Mouse (Mus musculus) cortical plate, adult 2 months (tissue): Measurements from ENCODE around the gene Trmt112. TPM values are rescaled to one million over a fixed set of nuclear protein-coding genes. Genes with fewer than 3 reads are reported as not detected.

ENCODE experiments used
- H3K27ac ChIP-seq: fragments of 200-500 bp; 2 replicates; pipeline ENCODE4 v1.5.1; 2012; ENCODE audit warnings: low read length, control low read depth, inconsistent platforms; ENCODE audit not compliant: insufficient read depth
- H3K4me1 ChIP-seq: fragments of 200-500 bp; 2 replicates; pipeline ENCODE4 v1.6.1; 2011; ENCODE audit warnings: low read length; ENCODE audit not compliant: control insufficient read depth, insufficient read depth
- H3K4me3 ChIP-seq: fragments of 200-500 bp; 2 replicates; pipeline ENCODE4 v1.5.1; 2011; ENCODE audit warnings: mild to moderate bottlenecking, low read length, control low read depth; ENCODE audit not compliant: insufficient read depth
- CTCF ChIP-seq: fragments of 200-500 bp; IDR thresholded peaks from 2 replicates; pipeline ENCODE4 v1.5.1; 2011; ENCODE audit warnings: mild to moderate bottlenecking, control low read depth, low read length; ENCODE audit not compliant: insufficient read depth; ENCODE audit errors: extremely low read depth
- POLR2A ChIP-seq: fragments of 200-500 bp; IDR thresholded peaks from 2 replicates; pipeline ENCODE4 v1.6.1; 2011; ENCODE audit warnings: mild to moderate bottlenecking, low read length, control low read depth; ENCODE audit not compliant: insufficient read depth; ENCODE audit errors: extremely low read depth
- polyA plus RNA-seq: library from polyadenylated mRNA; depleted of rRNA; stranded (reverse); fragments of >200 nt; gene quantifications from 2 replicates; pipeline ENCODE4 v1.2.3, GENCODE M21; 2012

Gene Trmt112
- polyA plus RNA-seq, 1 experiment = 96.5 TPM

DNA sequence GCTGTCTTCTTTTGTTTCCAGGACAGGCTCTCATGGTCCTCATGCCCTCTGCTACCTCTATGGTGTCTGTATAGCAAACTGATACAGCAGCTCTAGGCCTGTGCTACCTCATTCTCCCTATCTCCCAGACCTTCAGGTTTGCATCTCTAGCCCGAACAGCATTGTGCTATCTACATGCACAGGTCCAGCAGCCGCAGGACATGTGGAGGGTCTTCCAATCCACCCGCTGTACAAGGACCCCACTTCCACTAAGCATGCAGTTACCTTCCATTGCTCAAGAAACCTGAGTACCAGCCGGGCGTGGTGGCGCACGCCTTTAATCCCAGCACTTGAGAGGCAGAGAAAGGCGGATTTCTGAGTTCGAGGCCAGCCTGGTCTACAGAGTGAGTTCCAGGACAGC lies 5.0 kb downstream of the Trmt112 start:
- no peak overlapping the region for H3K4me3 ChIP-seq
- TF ChIP-seq POLR2A = no peak
- TF ChIP-seq CTCF = no peak
- H3K4me1 ChIP-seq = peaks cover 1% of the 10 kb centered on the region; the same call in 1 of the 2 replicates
- no peak overlapping the region for H3K27ac ChIP-seq

GRCm38 (mm10) chr19:6915276-6915675 lies 5.8 kb downstream of the Trmt112 start:
- H3K4me1 ChIP-seq = peaks cover 2% of the 10 kb centered on the region; the same call in 1 of the 2 replicates
- no peak overlapping the region for H3K4me3 ChIP-seq
- H3K27ac ChIP-seq = no peak overlapping the region
- TF ChIP-seq POLR2A (no peak), CTCF (no peak)

DNA sequence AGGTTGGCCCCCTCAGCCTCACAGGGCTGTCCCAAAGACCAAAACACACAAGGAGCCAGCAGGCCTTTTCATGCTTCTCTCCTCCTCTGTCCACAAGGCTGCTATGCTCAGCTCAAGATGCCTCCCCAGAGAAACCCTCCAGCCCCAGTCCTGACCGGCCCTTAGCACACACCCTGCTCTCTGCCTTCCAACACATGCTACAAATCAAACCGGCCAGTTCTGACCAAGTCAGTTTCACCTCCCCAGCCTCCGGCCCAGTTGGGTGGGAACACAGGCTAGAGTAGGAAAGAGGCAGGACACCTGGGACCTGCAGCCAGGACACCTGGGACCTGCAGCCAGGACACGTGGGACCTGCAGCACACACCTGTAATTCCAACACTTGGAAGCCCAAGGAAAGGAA lies 7.0 kb downstream of the Trmt112 start:
- Histone ChIP-seq H3K27ac (no peak overlapping the region), H3K4me3 (no peak overlapping the region), H3K4me1 (peaks cover 2% of the 10 kb centered on the region; the same call in 1 of the 2 replicates)
- no peak for TF ChIP-seq POLR2A
- TF ChIP-seq CTCF = no peak

- no peak for TF ChIP-seq CTCF
- no peak for TF ChIP-seq POLR2A
- Histone ChIP-seq H3K4me1 (peaks cover 6% of the 10 kb centered on the region; the same call in 1 of the 2 replicates), H3K27ac (no peak overlapping the region), H3K4me3 (no peak overlapping the region)
These were observed 8.8 kb downstream of the Trmt112 start for GRCm38 (mm10) chr19:6918321-6918720.

GRCm38 (mm10) chr19:6919431-6919830 lies 9.9 kb downstream of the Trmt112 start:
- Histone ChIP-seq H3K4me3 (peak overlapping the region; percentile 43; the same call in 1 of the 2 replicates), H3K4me1 (peaks cover 6% of the 10 kb centered on the region; the same call in 1 of the 2 replicates), H3K27ac (no peak overlapping the region)
- TF ChIP-seq CTCF (no peak), POLR2A (no peak)

- Histone ChIP-seq H3K4me1 (peaks cover 6% of the 10 kb centered on the region; the same call in 1 of the 2 replicates), H3K27ac (no peak overlapping the region), H3K4me3 (peak overlapping the region; percentile 43)
- TF ChIP-seq POLR2A (no peak), CTCF (no peak)
These were observed 10.6 kb downstream of the Trmt112 start for GRCm38 (mm10) chr19:6919876-6920740.

GRCm38 (mm10) chr19:6920741-6921636 lies 11.5 kb downstream of the Trmt112 start:
- no peak for TF ChIP-seq POLR2A
- no peak for TF ChIP-seq CTCF
- H3K4me3 ChIP-seq = peak overlapping the region; percentile 43
- peak overlapping the region; percentile 69; the same call in 1 of the 2 replicates for H3K27ac ChIP-seq
- peaks cover 6% of the 10 kb centered on the region; the same call in 1 of the 2 replicates for H3K4me1 ChIP-seq

- peaks cover 6% of the 10 kb centered on the region; the same call in 1 of the 2 replicates for H3K4me1 ChIP-seq
- TF ChIP-seq CTCF = no peak
- TF ChIP-seq POLR2A = peak; percentile 68; the same call in 1 of the 2 replicates
- H3K27ac ChIP-seq = peak within 1 kb of the TSS; percentile 90
- peak within 1 kb of the TSS; percentile 43 for H3K4me3 ChIP-seq
These were observed 12.4 kb downstream of the Trmt112 start, which contains the start of gene Esrra for GRCm38 (mm10) chr19:6921647-6922567. Gene Esrra (minus strand): TSS chr19:6921813.
